Mouse (Mus musculus): ENCODE measurements around the gene Rbm48. TPM values are rescaled to one million over a fixed set of nuclear protein-coding genes. Genes with fewer than 3 reads are reported as not detected.

The Rbm48 gene
- polyA plus RNA-seq, 1 experiment: 2.3 TPM

DNA sequence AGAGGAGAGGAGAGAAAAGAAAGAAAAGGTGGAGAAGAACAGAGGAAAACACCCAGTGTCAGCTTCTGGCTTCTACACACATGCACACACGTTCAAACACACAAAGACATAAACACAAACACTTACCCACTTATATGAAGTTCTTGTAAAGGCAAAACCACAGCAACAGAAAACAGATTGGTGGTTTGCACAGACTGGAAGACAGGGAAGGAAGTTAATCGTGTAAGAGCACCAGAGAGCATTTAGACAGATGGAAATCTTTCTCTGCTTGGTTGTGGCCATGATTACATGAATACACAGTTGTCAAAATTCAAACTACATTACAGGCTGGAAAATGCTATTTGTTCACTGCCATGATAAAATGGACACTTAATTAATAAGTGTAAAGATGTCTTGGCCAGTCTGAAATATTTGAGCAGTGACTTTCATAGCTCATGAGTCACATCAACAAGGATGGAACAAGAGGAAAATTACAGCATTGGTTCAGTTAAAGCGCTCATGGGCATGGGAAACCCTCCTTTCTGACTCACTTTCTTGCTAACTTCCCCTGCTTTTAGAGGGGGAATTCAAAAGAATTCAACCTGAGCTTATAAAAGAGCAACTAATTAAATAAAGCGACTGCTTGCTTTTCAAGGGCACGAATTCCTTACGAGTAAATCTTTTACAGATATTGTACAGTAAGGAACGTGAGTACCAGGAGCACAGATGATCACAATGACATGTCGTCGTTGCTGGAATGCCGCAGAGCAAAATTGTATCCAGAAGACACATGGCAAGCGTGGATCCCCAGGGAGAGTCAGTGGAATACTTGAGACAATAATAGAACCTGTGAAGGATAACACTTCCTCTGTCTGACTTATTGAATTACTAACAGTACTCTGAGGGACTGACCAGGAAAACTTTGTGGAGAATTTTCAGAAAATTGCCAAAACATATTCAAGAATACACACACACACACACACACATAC, 57.6 kb downstream of the Rbm48 start:
- Histone ChIP-seq H3K4me1 (ENCODE audit: control insufficient read depth, insufficient read depth, insufficient read length, low read length) (no peaks in the 10 kb centered on the region; the same call in 1 of the 2 replicates), H3K36me3 (ENCODE audit: control insufficient read depth, insufficient read depth, low read length) (no peaks in the 10 kb centered on the region), H3K27ac (ENCODE audit: insufficient read depth, low read depth, low read length) (no peak overlapping the region), H3K27me3 (ENCODE audit: control insufficient read depth, insufficient read depth, low read length) (no peaks in the 10 kb centered on the region), H3K4me3 (ENCODE audit: low read depth, low read length) (no peak overlapping the region)
- TF ChIP-seq CTCF (IDR thresholded peaks at IDR 0.05; ENCODE audit: extremely low read depth, insufficient read length, insufficient replicate concordance, low read depth, low read length): no peak
- no peak for TF ChIP-seq POLR2A (IDR thresholded peaks at IDR 0.05; ENCODE audit: low read depth, low read length)
- 57% methylated on average over 11 of the region's 11 CpGs for WGBS

- no peaks in the 10 kb centered on the region for H3K4me1 ChIP-seq (ENCODE audit: control insufficient read depth, insufficient read depth, insufficient read length, low read length)
- 70% methylated on average over 3 of the region's 3 CpGs for WGBS
- no peaks in the 10 kb centered on the region for H3K27me3 ChIP-seq (ENCODE audit: control insufficient read depth, insufficient read depth, low read length)
- H3K27ac ChIP-seq (ENCODE audit: insufficient read depth, low read depth, low read length): no peak overlapping the region
- H3K36me3 ChIP-seq (ENCODE audit: control insufficient read depth, insufficient read depth, low read length): no peaks in the 10 kb centered on the region
- H3K4me3 ChIP-seq (ENCODE audit: low read depth, low read length): no peak overlapping the region
- TF ChIP-seq CTCF (IDR thresholded peaks at IDR 0.05; ENCODE audit: extremely low read depth, insufficient read length, insufficient replicate concordance, low read depth, low read length) (no peak), POLR2A (IDR thresholded peaks at IDR 0.05; ENCODE audit: low read depth, low read length) (no peak)
These were observed 59.7 kb downstream of the Rbm48 start for GRCm38 (mm10) chr5:3536592-3537212.

Other genes starting within 250 kb of the Rbm48 start
- gene Fam133b, start 52.8 kb downstream of the Rbm48 start, polyA plus RNA-seq (2012; rRNA removed): 0.72 and 1.7 TPM in 2 replicates
- 0.29 and 0.90 TPM in 2 replicates for gene 1700109H08Rik, start 25.0 kb downstream of the Rbm48 start, polyA plus RNA-seq (2012; rRNA removed)
- 1.9 and 3.7 TPM in 2 replicates for gene Pex1, start 519 bp downstream of the Rbm48 start, polyA plus RNA-seq (2012; rRNA removed)
- gene Tmbim7, start 54.6 kb upstream of the Rbm48 start, polyA plus RNA-seq (2012; rRNA removed): not detected in 2 replicates
- gene Gatad1, start 60.6 kb upstream of the Rbm48 start, polyA plus RNA-seq (2012; rRNA removed): 13.3 and 24.3 TPM in 2 replicates
- 3.5 and 6.3 TPM in 2 replicates for gene Ankib1, start 206.3 kb upstream of the Rbm48 start, polyA plus RNA-seq (2012; rRNA removed)
- 1.1 and 2.1 TPM in 2 replicates for gene Krit1, start 206.6 kb upstream of the Rbm48 start, polyA plus RNA-seq (2012; rRNA removed)
- 0.05 TPM in 1 of 2 replicates, not detected in the other for gene Lrrd1, start 248.6 kb upstream of the Rbm48 start, polyA plus RNA-seq (2012; rRNA removed)

All from small intestine, adult 2 months (tissue).